Mouse (Mus musculus) MEL-GATA-1-ER (cell line): ENCODE results near the gene Tpra1.

Source experiments
- DNase-seq: peaks from one replicate; pipeline ENCODE4 v3.0.0-alpha.2; 2012; ENCODE audit warnings: low read depth; ENCODE audit errors: extremely low read depth

The Tpra1 gene

GRCm38 (mm10) chr6:88926870-88927269 is 24.8 kb downstream of the Tpra1 start:
- no peak for DNase-seq

GRCm38 (mm10) chr6:88927595-88927994 is 25.5 kb downstream of the Tpra1 start:
- no peak for DNase-seq

- no peak for DNase-seq
Observed at GRCm38 (mm10) chr6:88928026-88928425, 26.0 kb downstream of the Tpra1 start.

- no peak for DNase-seq
Observed at GRCm38 (mm10) chr6:88928576-88928975, 26.5 kb downstream of the Tpra1 start.

- DNase-seq, result no peak
Observed at GRCm38 (mm10) chr6:88929451-88929850, 27.4 kb downstream of the Tpra1 start.

- no peak for DNase-seq
Observed at GRCm38 (mm10) chr6:88930049-88930448, 28.0 kb downstream of the Tpra1 start.

- DNase-seq, result no peak
Observed at GRCm38 (mm10) chr6:88931449-88931848, 29.4 kb downstream of the Tpra1 start.

GRCm38 (mm10) chr6:88934132-88934531 is 32.1 kb downstream of the Tpra1 start:
- no peak for DNase-seq

- no peak for DNase-seq
Observed at GRCm38 (mm10) chr6:88934816-88935215, 32.8 kb downstream of the Tpra1 start.

GRCm38 (mm10) chr6:88935735-88936276 is 33.8 kb downstream of the Tpra1 start:
- DNase-seq, result no peak

- no peak for DNase-seq
Observed at GRCm38 (mm10) chr6:88936342-88937213, 34.5 kb downstream of the Tpra1 start.

GRCm38 (mm10) chr6:88937214-88937549 is 35.1 kb downstream of the Tpra1 start:
- no peak for DNase-seq

- no peak for DNase-seq
Observed at GRCm38 (mm10) chr6:88937971-88938663, 36.1 kb downstream of the Tpra1 start.

GRCm38 (mm10) chr6:88938664-88939055 is 36.6 kb downstream of the Tpra1 start:
- no peak for DNase-seq

GRCm38 (mm10) chr6:88939281-88940089 is 37.4 kb downstream of the Tpra1 start:
- DNase-seq, result no peak

- no peak for DNase-seq
Observed at GRCm38 (mm10) chr6:88940090-88940916, 38.3 kb downstream of the Tpra1 start.

- DNase-seq, result no peak
Observed at GRCm38 (mm10) chr6:88941628-88942027, 39.6 kb downstream of the Tpra1 start.

GRCm38 (mm10) chr6:88942595-88942994 is 40.5 kb downstream of the Tpra1 start:
- DNase-seq, result no peak

GRCm38 (mm10) chr6:88943666-88944065 is 41.6 kb downstream of the Tpra1 start:
- DNase-seq, result no peak

GRCm38 (mm10) chr6:88946442-88946841 is 44.4 kb downstream of the Tpra1 start:
- DNase-seq, result no peak

GRCm38 (mm10) chr6:88947771-88948170 is 45.7 kb downstream of the Tpra1 start:
- DNase-seq, result no peak
